Mouse (Mus musculus): ENCODE data around the gene Slc7a6. TPM values are rescaled to one million over a fixed set of nuclear protein-coding genes. Genes with fewer than 3 reads are reported as not detected.
A peak's percentile ranks its signal among the peaks of the same experiment; 100 is the strongest.

The Slc7a6 gene
- polyA plus RNA-seq, 1 experiment from 2014 or later, result 57.7 TPM

GRCm38 (mm10) chr8:106169017-106169933, 618 bp downstream of the Slc7a6 start:
- Histone ChIP-seq H3K9ac (peak overlapping the region; percentile 76), H3K27me3 (no peaks in the 10 kb centered on the region), H3K4me2 (peak overlapping the region; percentile 89), H3K36me3 (peaks cover 3% of the 10 kb centered on the region; the same call in 1 of the 2 replicates), H3K9me3 (no peaks in the 10 kb centered on the region), H3K4me1 (replicated peaks) (peaks cover 18% of the 10 kb centered on the region), H3K4me3 (peak overlapping the region; percentile 55), H3K27ac (replicated peaks) (peak overlapping the region; percentile 90)
- ATAC-seq (ENCODE audit: low FRiP score, low read depth), result peak; percentile 84
- WGBS, result 2% methylated on average over 54 of the region's 54 CpGs

GRCm38 (mm10) chr8:106169934-106170480, 1.4 kb downstream of the Slc7a6 start:
- WGBS, result 37% methylated on average over 6 of the region's 6 CpGs
- no peak for ATAC-seq (ENCODE audit: low FRiP score, low read depth)
- Histone ChIP-seq H3K27ac (replicated peaks) (peak overlapping the region; percentile 90; the same call in 1 of the 2 replicates), H3K36me3 (no peaks in the 10 kb centered on the region), H3K4me3 (peak overlapping the region; percentile 55), H3K4me2 (peak overlapping the region; percentile 89), H3K9me3 (no peaks in the 10 kb centered on the region), H3K27me3 (no peaks in the 10 kb centered on the region), H3K9ac (peak overlapping the region; percentile 76), H3K4me1 (replicated peaks) (peaks cover 18% of the 10 kb centered on the region)

- Histone ChIP-seq H3K36me3 (no peaks in the 10 kb centered on the region), H3K4me3 (no peak overlapping the region), H3K4me1 (replicated peaks) (peaks cover 18% of the 10 kb centered on the region), H3K9me3 (no peaks in the 10 kb centered on the region), H3K27me3 (no peaks in the 10 kb centered on the region), H3K9ac (no peak overlapping the region), H3K27ac (replicated peaks) (no peak overlapping the region), H3K4me2 (no peak overlapping the region)
- WGBS, result 93% methylated on average over 3 of the region's 3 CpGs
- no peak for ATAC-seq (ENCODE audit: low FRiP score, low read depth)
These were observed 4.9 kb downstream of the Slc7a6 start for GRCm38 (mm10) chr8:106173566-106173965.

- H3K4me2 ChIP-seq, result no peak overlapping the region
- 0 out of 2 replicates have a peak, but pooled peaks cover 2% of the 10 kb centered on the region for H3K36me3 ChIP-seq
- peaks cover 11% of the 10 kb centered on the region; the same call in 1 of the 2 replicates for H3K4me1 ChIP-seq (replicated peaks)
- ATAC-seq (ENCODE audit: low FRiP score, low read depth), result no peak
- no peak overlapping the region for H3K4me3 ChIP-seq
- 21% methylated on average over 1 of the region's 1 CpGs for WGBS
- no peaks in the 10 kb centered on the region for H3K9me3 ChIP-seq
- H3K27ac ChIP-seq (replicated peaks), result no peak overlapping the region
- no peaks in the 10 kb centered on the region for H3K27me3 ChIP-seq
- no peak overlapping the region for H3K9ac ChIP-seq
These were observed 8.2 kb downstream of the Slc7a6 start for GRCm38 (mm10) chr8:106176891-106177290.

GRCm38 (mm10) chr8:106177594-106177993, 8.9 kb downstream of the Slc7a6 start:
- H3K27me3 ChIP-seq, result no peaks in the 10 kb centered on the region
- H3K4me3 ChIP-seq, result no peak overlapping the region
- no peak overlapping the region for H3K4me2 ChIP-seq
- H3K9me3 ChIP-seq, result no peaks in the 10 kb centered on the region
- peaks cover 7% of the 10 kb centered on the region; the same call in 1 of the 2 replicates for H3K36me3 ChIP-seq
- H3K27ac ChIP-seq (replicated peaks), result no peak overlapping the region
- 86% methylated on average over 1 of the region's 1 CpGs for WGBS
- no peak for ATAC-seq (ENCODE audit: low FRiP score, low read depth)
- peaks cover 11% of the 10 kb centered on the region; the same call in 1 of the 2 replicates for H3K4me1 ChIP-seq (replicated peaks)
- no peak overlapping the region for H3K9ac ChIP-seq

- Histone ChIP-seq H3K9ac (no peak overlapping the region), H3K36me3 (peaks cover 9% of the 10 kb centered on the region; the same call in 1 of the 2 replicates), H3K9me3 (no peaks in the 10 kb centered on the region), H3K27me3 (no peaks in the 10 kb centered on the region), H3K4me3 (no peak overlapping the region), H3K27ac (replicated peaks) (no peak overlapping the region), H3K4me2 (no peak overlapping the region), H3K4me1 (replicated peaks) (peaks cover 11% of the 10 kb centered on the region; the same call in 1 of the 2 replicates)
- no peak for ATAC-seq (ENCODE audit: low FRiP score, low read depth)
- 85% methylated on average over 2 of the region's 2 CpGs for WGBS
These were observed 9.8 kb downstream of the Slc7a6 start for GRCm38 (mm10) chr8:106178428-106178827.

- WGBS, result 85% methylated on average over 8 of the region's 8 CpGs
- Histone ChIP-seq H3K27me3 (no peaks in the 10 kb centered on the region), H3K27ac (replicated peaks) (no peak overlapping the region), H3K4me2 (no peak overlapping the region), H3K4me3 (no peak overlapping the region), H3K36me3 (peaks cover 38% of the 10 kb centered on the region), H3K4me1 (replicated peaks) (no peaks in the 10 kb centered on the region), H3K9ac (no peak overlapping the region), H3K9me3 (no peaks in the 10 kb centered on the region)
- ATAC-seq (ENCODE audit: low FRiP score, low read depth), result no peak
These were observed 17.1 kb downstream of the Slc7a6 start for GRCm38 (mm10) chr8:106185628-106186270.

GRCm38 (mm10) chr8:106186394-106186793, 17.7 kb downstream of the Slc7a6 start:
- Histone ChIP-seq H3K4me2 (no peak overlapping the region), H3K27me3 (no peaks in the 10 kb centered on the region), H3K9ac (no peak overlapping the region), H3K9me3 (no peaks in the 10 kb centered on the region), H3K36me3 (peaks cover 38% of the 10 kb centered on the region), H3K4me1 (replicated peaks) (no peaks in the 10 kb centered on the region), H3K27ac (replicated peaks) (no peak overlapping the region), H3K4me3 (no peak overlapping the region)
- no peak for ATAC-seq (ENCODE audit: low FRiP score, low read depth)
- 86% methylated on average over 3 of the region's 3 CpGs for WGBS

- no peak for ATAC-seq (ENCODE audit: low FRiP score, low read depth)
- 96% methylated on average over 4 of the region's 4 CpGs for WGBS
- Histone ChIP-seq H3K27ac (replicated peaks) (no peak overlapping the region), H3K4me2 (no peak overlapping the region), H3K9ac (no peak overlapping the region), H3K4me3 (no peak overlapping the region), H3K27me3 (no peaks in the 10 kb centered on the region), H3K36me3 (peaks cover 48% of the 10 kb centered on the region), H3K4me1 (replicated peaks) (no peaks in the 10 kb centered on the region), H3K9me3 (no peaks in the 10 kb centered on the region)
These were observed 20.5 kb downstream of the Slc7a6 start for GRCm38 (mm10) chr8:106189162-106189561.

- Histone ChIP-seq H3K36me3 (peaks cover 56% of the 10 kb centered on the region), H3K27ac (replicated peaks) (no peak overlapping the region), H3K27me3 (no peaks in the 10 kb centered on the region), H3K4me1 (replicated peaks) (no peaks in the 10 kb centered on the region), H3K9me3 (no peaks in the 10 kb centered on the region), H3K4me3 (no peak overlapping the region), H3K4me2 (no peak overlapping the region), H3K9ac (no peak overlapping the region)
- WGBS, result 96% methylated on average over 5 of the region's 5 CpGs
- ATAC-seq (ENCODE audit: low FRiP score, low read depth), result no peak
These were observed 23.0 kb downstream of the Slc7a6 start for GRCm38 (mm10) chr8:106191639-106192038.

GRCm38 (mm10) chr8:106193162-106193561, 24.5 kb downstream of the Slc7a6 start:
- no peaks in the 10 kb centered on the region for H3K9me3 ChIP-seq
- no peaks in the 10 kb centered on the region for H3K27me3 ChIP-seq
- no peak overlapping the region for H3K9ac ChIP-seq
- no peaks in the 10 kb centered on the region for H3K4me1 ChIP-seq (replicated peaks)
- H3K36me3 ChIP-seq, result peaks cover 56% of the 10 kb centered on the region
- no peak overlapping the region for H3K4me3 ChIP-seq
- H3K27ac ChIP-seq (replicated peaks), result no peak overlapping the region
- no peak overlapping the region for H3K4me2 ChIP-seq
- ATAC-seq (ENCODE audit: low FRiP score, low read depth), result no peak
- WGBS, result 94% methylated on average over 6 of the region's 6 CpGs

- Histone ChIP-seq H3K4me1 (replicated peaks) (no peaks in the 10 kb centered on the region), H3K27me3 (no peaks in the 10 kb centered on the region), H3K27ac (replicated peaks) (no peak overlapping the region), H3K4me2 (no peak overlapping the region), H3K36me3 (peaks cover 61% of the 10 kb centered on the region), H3K9me3 (no peaks in the 10 kb centered on the region), H3K9ac (no peak overlapping the region), H3K4me3 (no peak overlapping the region)
- 93% methylated on average over 5 of the region's 5 CpGs for WGBS
- no peak for ATAC-seq (ENCODE audit: low FRiP score, low read depth)
These were observed 25.4 kb downstream of the Slc7a6 start for GRCm38 (mm10) chr8:106194062-106194461.
